Comparison of ENCODE assay signal across 8 mouse cellular contexts in genomic region chr4:135353066-135353793, GRCm38 (mm10). TPM values are rescaled to one million over a fixed set of nuclear protein-coding genes. Genes with fewer than 3 reads are reported as not detected.
DNase-seq lines count a peak whose midpoint lies in the region; ATAC-seq lines count a peak whose summit lies in the region.

Gene Srrm1 (minus strand): TSS chr4:135353321.

- H3K27ac ChIP-seq in forebrain, embryonic 14.5 days (ENCODE audit: low read depth, low read length): peak within 1 kb of the TSS; percentile 96
- peak within 1 kb of the TSS; percentile 98 for H3K27ac ChIP-seq in neural tube, embryonic 15.5 days (replicated peaks)

- peak within 1 kb of the TSS; percentile 80 for H3K4me2 ChIP-seq in forebrain, embryonic 14.5 days (ENCODE audit: low read length)
- peak within 1 kb of the TSS; percentile 86 for H3K4me2 ChIP-seq in neural tube, embryonic 15.5 days

- intact Hi-C loops in heart, postnatal 14 days (cut with DNase I): no loop called here

- no peaks in the 10 kb centered on the region for H3K27me3 ChIP-seq in forebrain, embryonic 14.5 days (replicated peaks; ENCODE audit: control insufficient read depth, insufficient read depth, low read length)
- no peaks in the 10 kb centered on the region for H3K27me3 ChIP-seq in neural tube, embryonic 15.5 days (replicated peaks)

- no peaks in the 10 kb centered on the region for H3K36me3 ChIP-seq in forebrain, embryonic 14.5 days (ENCODE audit: control insufficient read depth, insufficient read depth, low read length)
- peaks cover 2% of the 10 kb centered on the region; the same call in 1 of the 2 replicates for H3K36me3 ChIP-seq in neural tube, embryonic 15.5 days

- H3K4me1 ChIP-seq in forebrain, embryonic 14.5 days (ENCODE audit: control insufficient read depth, insufficient read depth, low read length): peaks cover 8% of the 10 kb centered on the region
- H3K4me1 ChIP-seq in neural tube, embryonic 15.5 days: peaks cover 23% of the 10 kb centered on the region

- under 1% methylated on average over 69 of the region's 69 CpGs for whole genome bisulfite sequencing in forebrain, embryonic 14.5 days
- WGBS in neural tube, embryonic 15.5 days: under 1% methylated on average over 68 of the region's 69 CpGs

- peak within 1 kb of the TSS; percentile 98 for H3K4me3 ChIP-seq in forebrain, embryonic 14.5 days (ENCODE audit: low read depth, low read length)
- H3K4me3 ChIP-seq in neural tube, embryonic 15.5 days (replicated peaks): peak within 1 kb of the TSS; percentile 98

- ATAC-seq in forebrain, embryonic 14.5 days: peak; percentile 95
- peak; percentile 93 for ATAC-seq in neural tube, embryonic 15.5 days (ENCODE audit: low FRiP score)

- peak within 1 kb of the TSS; percentile 97 for H3K9ac ChIP-seq in forebrain, embryonic 14.5 days (ENCODE audit: low read length)
- H3K9ac ChIP-seq in neural tube, embryonic 15.5 days (replicated peaks): peak within 1 kb of the TSS; percentile 98

- H3K9me3 ChIP-seq in forebrain, embryonic 14.5 days (replicated peaks; ENCODE audit: control insufficient read depth, low read length): no peaks in the 10 kb centered on the region
- H3K9me3 ChIP-seq in neural tube, embryonic 15.5 days (replicated peaks): no peaks in the 10 kb centered on the region

- DNase-seq in ES-CJ7 (ENCODE audit: low read depth, low spot score): peak; percentile 98
- DNase-seq in cerebellum, adult 11 months: peak; percentile 99
- peak; percentile 99 for DNase-seq in forebrain, embryonic 14.5 days (ENCODE audit: low spot score)
- DNase-seq in heart, postnatal 14 days: peak; percentile 100
- DNase-seq in layer of hippocampus, adult 11-12 months (ENCODE audit: low spot score): peak; percentile 98
- peak; percentile 97 to 98 for DNase-seq in lung, adult 18-20 months
- peak; percentile 98 for DNase-seq in testis, postnatal 14 days (ENCODE audit: low spot score)

RNA-seq across cellular contexts. Expression of gene Srrm1, which starts in this region (rescaled TPM):
- polyA plus RNA-seq in forebrain, embryonic 14.5 days (2014; fragmentation: Nextera tagmentation; extraction: Ambion mirVana): 129 and 152 TPM in 2 replicates
- total RNA-seq in heart, postnatal 14 days (2021): 10 to 100 TPM; 74.7 to 82.1 TPM
- polyA plus RNA-seq in neural tube, embryonic 15.5 days (2015; fragmentation: Nextera tagmentation; extraction: Ambion mirVana): 174 and 181 TPM in 2 replicates

Comparison
In these comparisons a context has a peak if more than half of its experiments do, and no peak if none do; other contexts are left out.
1. Peak in every context shown above with its lines: DNase-seq, ATAC-seq, H3K4me3 ChIP-seq and H3K27ac ChIP-seq.